Mouse (Mus musculus) forebrain, embryonic 12.5 days (tissue): ENCODE measurements around the gene Galnt10. TPM values are rescaled to one million over a fixed set of nuclear protein-coding genes. Genes with fewer than 3 reads are reported as not detected.

Experiments used
- ATAC-seq: fragments of 200-750 bp; cut with Nextera tagmentation; 2 replicates; pipeline ENCODE4 v1.8.0; 2017; ENCODE audit warnings: moderate TSS enrichment; ENCODE audit not compliant: low FRiP score
- H3K27ac ChIP-seq: fragments of 300-500 bp; sonication (generic); 2 replicates; pipeline ENCODE4 v1.5.1; 2016; ENCODE audit warnings: mild to moderate bottlenecking
- H3K27me3 ChIP-seq: fragments of 300-500 bp; sonication (generic); 2 replicates; pipeline ENCODE4 v1.6.1; 2016; ENCODE audit warnings: mild to moderate bottlenecking
- H3K36me3 ChIP-seq: fragments of 300-500 bp; sonication (generic); replicated peaks from 2 replicates; pipeline ENCODE4 v1.6.1; 2016; ENCODE audit warnings: mild to moderate bottlenecking
- H3K4me1 ChIP-seq: fragments of 300-500 bp; sonication (generic); 2 replicates; pipeline ENCODE4 v1.6.1; 2016
- H3K4me2 ChIP-seq: fragments of 300-500 bp; sonication (generic); 2 replicates; pipeline ENCODE4 v1.6.1; 2016; ENCODE audit warnings: mild to moderate bottlenecking, moderate library complexity
- H3K4me3 ChIP-seq: fragments of 300-500 bp; sonication (generic); replicated peaks from 2 replicates; pipeline ENCODE4 v1.5.1; 2016; ENCODE audit warnings: mild to moderate bottlenecking
- H3K9ac ChIP-seq: fragments of 300-500 bp; sonication (generic); 2 replicates; pipeline ENCODE4 v1.6.1; 2016; ENCODE audit warnings: mild to moderate bottlenecking
- H3K9me3 ChIP-seq: fragments of 300-500 bp; sonication (generic); 2 replicates; pipeline ENCODE4 v1.6.1; 2016
- WGBS: fragments of 180-500 bp; shearing (Covaris S2); methylation state at CpG from one replicate; pipeline ENCODE4 v1.1.7; 2016; 5-methylcytosine and 5-hydroxymethylcytosine counted together
- polyA plus RNA-seq: library from polyadenylated mRNA; unstranded; fragments of >200 nt; fragmentation: Nextera tagmentation; extraction: Ambion mirVana; gene quantifications from 2 replicates; pipeline ENCODE4 v1.2.1, GENCODE M21; 2016

The Galnt10 gene
- polyA plus RNA-seq, 1 experiment from 2014 or later = 16.8 TPM

- peaks cover 24% of the 10 kb centered on the region for H3K4me1 ChIP-seq
- WGBS = 94% methylated on average over 6 of the region's 6 CpGs
- ATAC-seq = no peak
Observed at GRCm38 (mm10) chr11:57718081-57718480, 72.8 kb downstream of the Galnt10 start.

DNA sequence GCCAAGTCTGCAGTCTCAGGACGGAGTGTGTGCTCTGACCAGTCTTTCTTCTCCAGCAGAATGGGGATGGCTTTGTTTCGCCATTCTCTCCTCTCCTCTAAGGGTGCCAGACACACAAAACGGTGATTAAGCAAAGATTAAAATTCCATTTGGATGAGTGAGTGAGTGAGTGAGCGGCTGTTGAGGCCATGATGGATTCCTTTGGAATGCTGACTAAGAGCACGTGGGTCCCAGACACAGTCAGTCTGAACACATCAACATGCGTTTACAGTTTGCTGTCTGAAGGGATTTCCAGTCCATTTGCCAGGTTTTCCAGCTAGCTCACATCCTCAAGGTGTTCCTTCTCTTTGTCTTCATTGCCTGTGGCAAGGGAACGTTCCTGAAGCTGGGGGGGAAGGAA lies 74.4 kb downstream of the Galnt10 start:
- H3K36me3 ChIP-seq = no peaks in the 10 kb centered on the region
- 17% methylated on average over 7 of the region's 7 CpGs for WGBS
- H3K9me3 ChIP-seq = no peaks in the 10 kb centered on the region
- H3K4me2 ChIP-seq = no peak overlapping the region
- no peak overlapping the region for H3K9ac ChIP-seq
- H3K4me3 ChIP-seq = no peak overlapping the region
- H3K27me3 ChIP-seq = no peaks in the 10 kb centered on the region
- no peak overlapping the region for H3K27ac ChIP-seq
- ATAC-seq = no peak
- peaks cover 24% of the 10 kb centered on the region for H3K4me1 ChIP-seq

More at GRCm38 (mm10) chr11:57718081-57718480, 72.8 kb downstream of the Galnt10 start:
- no peaks in the 10 kb centered on the region for H3K36me3 ChIP-seq
- no peak overlapping the region for H3K4me3 ChIP-seq
- H3K9ac ChIP-seq = no peak overlapping the region
- no peak overlapping the region for H3K27ac ChIP-seq
- H3K9me3 ChIP-seq = no peaks in the 10 kb centered on the region
- H3K4me2 ChIP-seq = no peak overlapping the region
- H3K27me3 ChIP-seq = no peaks in the 10 kb centered on the region

DNA sequence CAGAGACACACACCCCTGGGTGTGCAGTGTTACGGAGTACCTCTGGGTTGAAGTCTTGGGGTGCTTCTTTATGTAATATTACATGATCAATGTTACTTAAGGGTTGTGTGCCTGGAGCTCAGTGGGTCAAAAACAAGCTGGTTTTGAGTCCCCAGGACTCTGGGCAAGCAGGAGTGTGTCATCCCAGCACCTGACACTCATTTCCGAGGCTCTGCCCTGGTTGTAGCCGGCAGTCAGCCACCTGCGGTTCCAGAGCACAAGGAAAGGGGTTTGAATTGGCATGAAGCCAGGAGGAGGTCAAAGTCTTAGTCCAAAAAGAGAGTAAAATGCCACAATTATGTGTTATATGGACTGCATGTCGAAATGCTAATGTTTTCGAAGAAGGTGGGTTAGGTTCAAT lies 74.8 kb downstream of the Galnt10 start:
- H3K9me3 ChIP-seq = no peaks in the 10 kb centered on the region
- H3K4me3 ChIP-seq = no peak overlapping the region
- H3K4me2 ChIP-seq = no peak overlapping the region
- ATAC-seq = no peak
- H3K4me1 ChIP-seq = peaks cover 24% of the 10 kb centered on the region
- H3K27ac ChIP-seq = no peak overlapping the region; the same call in 1 of the 2 replicates
- H3K9ac ChIP-seq = no peak overlapping the region
- no peaks in the 10 kb centered on the region for H3K36me3 ChIP-seq
- no peaks in the 10 kb centered on the region for H3K27me3 ChIP-seq
- 67% methylated on average over 6 of the region's 6 CpGs for WGBS

DNA sequence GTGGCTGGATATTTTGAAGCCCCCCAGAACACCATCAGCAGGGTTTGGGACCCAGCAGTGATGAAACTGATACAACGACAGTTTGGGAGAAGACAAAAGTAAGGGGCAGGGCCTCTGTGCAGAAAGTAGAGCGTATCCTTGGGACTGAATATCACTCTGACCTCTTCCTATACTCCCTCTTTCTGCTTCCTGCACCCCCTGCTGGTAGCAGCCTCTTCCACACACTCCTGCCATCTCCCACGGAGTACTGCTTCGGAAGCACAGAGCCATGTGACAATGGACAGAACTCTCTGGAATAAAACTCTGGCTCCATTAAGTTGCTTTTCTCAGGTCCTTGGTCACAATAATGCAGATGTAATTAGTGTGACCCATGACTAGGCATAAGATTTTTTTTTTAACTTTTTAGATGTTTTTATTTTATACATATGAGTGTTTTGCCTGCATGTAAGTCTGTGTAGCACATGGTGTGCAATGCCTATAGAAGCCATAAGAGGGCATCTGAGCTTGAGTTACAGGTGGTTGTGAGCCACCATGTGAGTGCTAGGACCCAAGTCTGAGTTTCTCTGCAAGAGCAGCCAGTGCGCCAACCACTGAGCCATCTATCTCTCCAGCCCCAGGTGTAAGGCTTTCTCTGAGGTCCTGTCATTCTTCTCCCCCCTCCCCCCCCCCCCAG lies 79.7 kb downstream of the Galnt10 start:
- Histone ChIP-seq H3K27ac (no peak overlapping the region), H3K4me3 (no peak overlapping the region), H3K4me2 (no peak overlapping the region), H3K27me3 (no peaks in the 10 kb centered on the region), H3K4me1 (peaks cover 18% of the 10 kb centered on the region), H3K9ac (no peak overlapping the region), H3K9me3 (no peaks in the 10 kb centered on the region), H3K36me3 (no peaks in the 10 kb centered on the region)
- ATAC-seq = no peak
- WGBS = 88% methylated on average over 5 of the region's 5 CpGs

DNA sequence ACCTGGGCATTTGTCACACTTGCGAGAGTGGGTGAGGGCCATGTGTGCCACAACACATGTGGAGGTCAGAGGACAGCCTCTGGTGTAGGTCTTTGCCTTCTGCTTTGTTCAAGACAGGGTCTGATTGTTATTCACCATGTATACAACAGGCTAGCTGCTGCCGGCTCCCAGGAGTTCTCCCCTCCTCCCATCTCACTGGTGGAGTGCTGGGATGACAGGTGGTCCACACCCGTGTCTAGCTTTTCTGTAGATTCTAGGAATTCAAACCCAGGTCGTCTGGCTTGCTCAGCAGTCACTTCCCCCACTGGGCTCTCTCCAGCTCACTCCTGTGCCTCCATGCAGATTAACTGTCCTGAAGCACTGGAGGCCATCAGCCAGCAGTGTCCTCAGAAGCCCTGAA lies 80.7 kb downstream of the Galnt10 start:
- peaks cover 16% of the 10 kb centered on the region; the same call in 1 of the 2 replicates for H3K4me1 ChIP-seq
- no peak for ATAC-seq
- H3K4me2 ChIP-seq = no peak overlapping the region
- H3K4me3 ChIP-seq = no peak overlapping the region
- WGBS = 55% methylated on average over 4 of the region's 4 CpGs
- H3K27me3 ChIP-seq = no peaks in the 10 kb centered on the region
- H3K36me3 ChIP-seq = no peaks in the 10 kb centered on the region
- H3K9ac ChIP-seq = no peak overlapping the region
- H3K27ac ChIP-seq = no peak overlapping the region
- no peaks in the 10 kb centered on the region for H3K9me3 ChIP-seq

GRCm38 (mm10) chr11:57727303-57727969 lies 82.2 kb downstream of the Galnt10 start:
- 67% methylated on average over 9 of the region's 9 CpGs for WGBS
- Histone ChIP-seq H3K36me3 (no peaks in the 10 kb centered on the region), H3K9me3 (no peaks in the 10 kb centered on the region), H3K27ac (no peak overlapping the region), H3K4me1 (peaks cover 10% of the 10 kb centered on the region; the same call in 1 of the 2 replicates), H3K4me2 (no peak overlapping the region), H3K9ac (no peak overlapping the region), H3K27me3 (no peaks in the 10 kb centered on the region), H3K4me3 (no peak overlapping the region)
- no peak for ATAC-seq

- WGBS = 84% methylated on average over 10 of the region's 10 CpGs
- no peaks in the 10 kb centered on the region for H3K9me3 ChIP-seq
- no peak for ATAC-seq
- H3K4me1 ChIP-seq = peaks cover 7% of the 10 kb centered on the region
- no peak overlapping the region for H3K9ac ChIP-seq
- H3K4me3 ChIP-seq = no peak overlapping the region
- H3K27me3 ChIP-seq = no peaks in the 10 kb centered on the region
- H3K4me2 ChIP-seq = no peak overlapping the region
- H3K36me3 ChIP-seq = 0 out of 2 replicates have a peak, but pooled peaks cover 3% of the 10 kb centered on the region
- H3K27ac ChIP-seq = no peak overlapping the region
Observed at GRCm38 (mm10) chr11:57732410-57733281, 87.4 kb downstream of the Galnt10 start.

GRCm38 (mm10) chr11:57747294-57748080 lies 102.2 kb downstream of the Galnt10 start:
- H3K4me1 ChIP-seq = peaks cover 10% of the 10 kb centered on the region; the same call in 1 of the 2 replicates
- 74% methylated on average over 19 of the region's 19 CpGs for WGBS
- ATAC-seq = no peak
- H3K9ac ChIP-seq = no peak overlapping the region
- H3K27ac ChIP-seq = no peak overlapping the region
- no peak overlapping the region for H3K4me2 ChIP-seq
- H3K27me3 ChIP-seq = peaks cover 3% of the 10 kb centered on the region; the same call in 1 of the 2 replicates
- H3K36me3 ChIP-seq = no peaks in the 10 kb centered on the region
- no peaks in the 10 kb centered on the region for H3K9me3 ChIP-seq
- H3K4me3 ChIP-seq = no peak overlapping the region

DNA sequence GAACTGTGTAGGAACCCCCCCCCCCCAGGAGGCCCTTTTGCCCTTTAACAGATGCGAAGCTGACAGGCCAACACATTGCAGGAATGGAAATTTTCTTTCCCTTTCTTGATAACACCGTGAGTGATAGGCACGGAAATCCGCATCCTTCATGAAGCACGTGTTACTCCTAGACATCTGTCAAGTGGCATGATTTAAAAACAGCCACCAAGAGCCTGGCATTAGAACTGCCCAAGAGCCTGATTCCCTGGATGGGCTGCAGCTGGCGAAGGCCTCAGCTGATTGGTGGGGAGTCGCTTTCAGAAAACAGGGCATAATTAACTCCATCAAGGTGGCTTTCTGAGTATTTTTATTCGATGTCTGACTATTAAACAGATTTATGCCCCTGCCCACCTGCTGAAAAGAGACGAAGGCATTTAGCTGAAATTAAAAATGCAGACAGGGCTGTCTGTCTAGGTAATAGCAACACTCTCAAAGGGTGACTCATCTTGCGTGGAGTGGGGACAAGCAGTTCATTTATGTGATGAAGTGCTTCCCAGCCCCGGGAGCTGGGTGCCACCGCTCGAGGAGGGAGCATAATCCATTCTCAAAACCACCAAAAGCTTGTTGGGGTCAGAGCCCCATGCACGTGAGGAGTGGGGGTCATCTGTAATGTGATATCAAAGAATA lies 108.4 kb downstream of the Galnt10 start:
- H3K4me3 ChIP-seq = no peak overlapping the region
- no peaks in the 10 kb centered on the region for H3K9me3 ChIP-seq
- no peak overlapping the region for H3K4me2 ChIP-seq
- peak overlapping the region; percentile 56; the same call in 1 of the 2 replicates for H3K27ac ChIP-seq
- peaks cover 6% of the 10 kb centered on the region; the same call in 1 of the 2 replicates for H3K27me3 ChIP-seq
- 0 out of 2 replicates have a peak, but pooled peaks have one; percentile 23 for ATAC-seq
- H3K4me1 ChIP-seq = peaks cover 28% of the 10 kb centered on the region
- no peak overlapping the region for H3K9ac ChIP-seq
- H3K36me3 ChIP-seq = no peaks in the 10 kb centered on the region
- 59% methylated on average over 14 of the region's 14 CpGs for WGBS

DNA sequence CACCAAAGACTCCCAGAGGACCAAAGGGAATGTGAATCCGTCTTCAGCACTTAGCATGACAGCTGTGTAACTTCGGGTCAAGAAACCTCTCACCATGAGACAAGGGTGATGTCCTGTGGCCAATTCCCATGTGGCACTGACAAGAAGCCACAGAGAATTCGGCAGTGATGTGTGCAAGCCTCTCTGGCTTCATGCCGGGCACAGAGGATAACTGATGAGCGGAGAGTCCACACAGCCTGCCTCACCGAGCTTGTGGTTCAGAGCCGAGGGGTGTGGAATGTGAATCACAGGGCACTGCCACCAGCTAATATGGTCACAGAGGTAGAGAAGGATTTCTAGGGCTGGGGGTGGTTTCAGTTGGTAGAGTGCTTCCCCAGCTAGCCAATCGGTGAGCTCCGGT lies 113.4 kb downstream of the Galnt10 start:
- peaks cover 7% of the 10 kb centered on the region for H3K36me3 ChIP-seq
- H3K4me1 ChIP-seq = peaks cover 24% of the 10 kb centered on the region
- H3K9ac ChIP-seq = no peak overlapping the region
- H3K27me3 ChIP-seq = peaks cover 7% of the 10 kb centered on the region; the same call in 1 of the 2 replicates
- ATAC-seq = no peak
- no peaks in the 10 kb centered on the region for H3K9me3 ChIP-seq
- no peak overlapping the region for H3K27ac ChIP-seq
- no peak overlapping the region for H3K4me3 ChIP-seq
- no peak overlapping the region for H3K4me2 ChIP-seq
- WGBS = 91% methylated on average over 9 of the region's 9 CpGs

DNA sequence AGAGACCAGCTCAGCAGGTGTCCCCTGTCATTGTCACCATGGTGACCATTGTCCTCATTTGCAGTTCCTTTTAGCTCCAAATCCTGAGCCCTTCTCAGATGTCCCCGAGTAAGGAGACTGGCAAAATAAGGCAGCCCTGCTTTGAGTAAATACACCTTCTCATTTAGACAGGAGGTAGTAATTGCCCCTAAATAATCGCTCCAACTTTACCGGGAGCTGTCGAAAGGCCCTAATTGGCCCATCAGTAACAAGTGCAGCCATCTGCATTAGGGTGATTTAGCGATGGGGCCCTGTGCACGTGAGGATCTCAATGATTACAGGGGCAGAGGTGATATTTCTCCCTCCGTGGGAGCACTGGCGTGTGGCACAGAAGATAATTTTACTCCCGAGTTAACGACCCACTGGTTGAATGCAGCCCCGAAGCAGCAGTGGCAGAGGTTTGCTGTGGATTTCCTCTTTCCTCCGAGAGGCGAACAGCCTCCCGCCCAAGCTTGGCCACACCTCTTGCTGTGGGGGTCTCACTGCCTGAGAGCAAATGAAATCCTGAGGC lies 115.3 kb downstream of the Galnt10 start:
- H3K4me3 ChIP-seq = no peak overlapping the region
- H3K4me2 ChIP-seq = peak overlapping the region; percentile 33
- WGBS = 9% methylated on average over 14 of the region's 14 CpGs
- H3K4me1 ChIP-seq = peaks cover 22% of the 10 kb centered on the region
- no peaks in the 10 kb centered on the region for H3K9me3 ChIP-seq
- H3K27ac ChIP-seq = 0 out of 2 replicates have a peak overlapping the region, but pooled peaks have one; percentile 47
- ATAC-seq = peak; percentile 65; the same call in 1 of the 2 replicates
- peaks cover 16% of the 10 kb centered on the region; the same call in 1 of the 2 replicates for H3K27me3 ChIP-seq
- H3K36me3 ChIP-seq = peaks cover 7% of the 10 kb centered on the region
- no peak overlapping the region for H3K9ac ChIP-seq
